In the genomic region with DNA sequence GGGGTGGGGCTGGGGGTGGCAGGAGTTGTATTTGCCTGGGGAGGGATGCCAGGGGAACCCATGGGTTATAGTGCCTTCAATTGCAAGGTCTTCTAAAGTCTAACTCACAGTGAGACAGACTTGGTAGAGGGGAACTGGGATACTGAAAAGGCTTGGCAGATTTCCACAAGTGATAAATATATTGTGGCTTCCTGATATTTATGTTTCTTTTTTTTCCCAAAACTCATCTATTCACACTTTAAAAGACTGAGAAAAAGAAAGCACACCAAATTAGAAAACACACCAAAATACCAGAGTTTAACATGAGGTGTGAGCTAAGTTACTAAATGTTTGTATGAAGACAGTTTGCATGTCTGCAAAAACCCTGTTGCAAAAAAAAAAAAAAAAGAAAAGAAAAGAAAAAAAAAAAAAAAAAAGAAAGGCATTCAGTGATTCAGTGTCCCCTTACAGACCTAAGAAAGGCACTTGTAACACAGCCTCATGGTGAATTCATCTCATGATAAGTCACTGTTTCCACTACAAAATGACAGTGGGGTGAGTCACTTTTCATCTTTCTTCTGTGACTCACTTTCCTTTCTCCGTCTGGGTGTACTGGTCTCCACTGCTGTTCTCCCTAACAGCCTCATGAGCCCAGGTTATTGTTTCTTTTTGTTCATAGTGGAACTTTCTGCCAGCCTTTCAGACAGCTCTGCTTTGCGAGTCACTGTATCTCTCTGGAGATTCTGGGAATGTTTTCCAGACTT, we compare ENCODE assay signal across 21 mouse cellular contexts. TPM values are rescaled to one million over a fixed set of nuclear protein-coding genes. Genes with fewer than 3 reads are reported as not detected.
A peak's percentile ranks its signal among the peaks of the same experiment; 100 is the strongest.
DNase-seq lines count a peak whose midpoint lies in the region; ATAC-seq lines count a peak whose summit lies in the region.
"Had no signal": no experiment of that assay in that cellular context is flagged by ENCODE, and none has a peak within 500 bp of the region (broad histone marks: within the 10 kb centered on the region; RNA-seq: fewer than 3 reads in every experiment).

No protein-coding gene starts in this region.

- no peaks in the 10 kb centered on the region for H3K9me3 ChIP-seq in hindbrain, embryonic 16.5 days (ENCODE audit: control insufficient read depth, low read length)
- no peaks in the 10 kb centered on the region for H3K9me3 ChIP-seq in hindbrain, embryonic 10.5 days
- H3K9me3 ChIP-seq in forebrain, embryonic 12.5 days = no peaks in the 10 kb centered on the region
- H3K9me3 ChIP-seq: embryonic facial prominence, embryonic 10.5 days; G1E; heart, embryonic 12.5 days; liver, embryonic 15.5 days had no signal

- H3K27me3 ChIP-seq in hindbrain, embryonic 16.5 days (replicated peaks; ENCODE audit: control insufficient read depth, insufficient read depth, low read length) = no peaks in the 10 kb centered on the region
- no peaks in the 10 kb centered on the region for H3K27me3 ChIP-seq in hindbrain, embryonic 10.5 days (ENCODE audit: insufficient read depth, poor library complexity, severe bottlenecking)
- H3K27me3 ChIP-seq in forebrain, embryonic 12.5 days = no peaks in the 10 kb centered on the region
- H3K27me3 ChIP-seq: heart, embryonic 12.5 days; liver, embryonic 15.5 days had no signal

- H3K36me3 ChIP-seq in hindbrain, embryonic 16.5 days (ENCODE audit: control insufficient read depth, insufficient read depth, low read length) = no peaks in the 10 kb centered on the region
- no peaks in the 10 kb centered on the region for H3K36me3 ChIP-seq in hindbrain, embryonic 10.5 days
- H3K36me3 ChIP-seq in forebrain, embryonic 12.5 days (replicated peaks) = no peaks in the 10 kb centered on the region
- H3K36me3 ChIP-seq: embryonic facial prominence, embryonic 10.5 days; G1E; heart, embryonic 12.5 days; liver, embryonic 15.5 days had no signal

- H3K9ac ChIP-seq in hindbrain, embryonic 16.5 days (ENCODE audit: low read depth, low read length) = no peak overlapping the region
- no peak overlapping the region for H3K9ac ChIP-seq in forebrain, embryonic 12.5 days
- H3K9ac ChIP-seq: heart, embryonic 12.5 days; liver, embryonic 15.5 days had no signal

- no peak for ATAC-seq in hindbrain, embryonic 16.5 days
- no peak for ATAC-seq in forebrain, embryonic 12.5 days (ENCODE audit: low FRiP score)

- H3K27ac ChIP-seq in hindbrain, embryonic 16.5 days (ENCODE audit: low read depth, low read length) = no peak overlapping the region
- H3K27ac ChIP-seq in hindbrain, embryonic 10.5 days = no peak overlapping the region
- H3K27ac ChIP-seq in forebrain, embryonic 12.5 days = no peak overlapping the region
- H3K27ac ChIP-seq: embryonic facial prominence, embryonic 10.5 days; liver, embryonic 15.5 days; stomach, postnatal 0 days had no signal

- no peak overlapping the region for H3K4me2 ChIP-seq in hindbrain, embryonic 16.5 days (ENCODE audit: low read length)
- no peak overlapping the region for H3K4me2 ChIP-seq in forebrain, embryonic 12.5 days
- H3K4me2 ChIP-seq: heart, embryonic 12.5 days; liver, embryonic 15.5 days had no signal

- H3K4me1 ChIP-seq in hindbrain, embryonic 16.5 days (ENCODE audit: control insufficient read depth, insufficient read depth, low read depth, low read length) = no peaks in the 10 kb centered on the region
- no peaks in the 10 kb centered on the region for H3K4me1 ChIP-seq in hindbrain, embryonic 10.5 days (replicated peaks)
- H3K4me1 ChIP-seq in forebrain, embryonic 12.5 days = no peaks in the 10 kb centered on the region
- H3K4me1 ChIP-seq: embryonic facial prominence, embryonic 10.5 days; liver, embryonic 15.5 days had no signal

- DNase-seq in adrenal gland, adult 2 months = peak; percentile 74
- DNase-seq in adrenal gland, postnatal 4 days (ENCODE audit: low spot score in 2 of 2) = no peak
- DNase-seq in right cerebral cortex, adult 18-20 months = peak; percentile 23
- no peak for DNase-seq in right cerebral cortex, postnatal 14 days
- peak; percentile 67 for DNase-seq in brain, adult 2 months (ENCODE audit: low read depth, low spot score)
- no peak for DNase-seq in hindbrain, embryonic 10.5 days (ENCODE audit: low spot score)
- DNase-seq: B cell, adult 2 months; cerebellum, adult 11-12 months; gastrocnemius, postnatal 25 days; kidney, adult 9 months; kidney, postnatal 4 days; lung, postnatal 14 days had no signal

- WGBS in hindbrain, embryonic 16.5 days = 46% methylated on average over 2 of the region's 2 CpGs
- WGBS in hindbrain, embryonic 10.5 days = 77% methylated on average over 2 of the region's 2 CpGs
- WGBS in forebrain, embryonic 12.5 days = 72% methylated on average over 2 of the region's 2 CpGs

- no peak overlapping the region for H3K4me3 ChIP-seq in hindbrain, embryonic 16.5 days (ENCODE audit: low read length)
- H3K4me3 ChIP-seq in hindbrain, embryonic 10.5 days = no peak overlapping the region
- H3K4me3 ChIP-seq in forebrain, embryonic 12.5 days (replicated peaks) = no peak overlapping the region
- H3K4me3 ChIP-seq: embryonic facial prominence, embryonic 10.5 days; erythroblast, embryonic 14.5 days; heart, embryonic 12.5 days; liver, embryonic 15.5 days had no signal

RNA-seq across cellular contexts. Expression of gene Tmem182, which starts 42.0 kb away (rescaled TPM):
- total RNA-seq in adrenal gland, adult 2 months (2021) = 1 to 10 TPM; 1.5 to 1.6 TPM
- 0.81 and 1.3 TPM in 2 replicates for polyA plus RNA-seq in adrenal gland, adult 2 months (2012; rRNA removed)
- 1 to 10 TPM; 2.9 to 4.5 TPM for total RNA-seq in adrenal gland, postnatal 4 days (2021)
- 0.11 and 0.71 TPM in 2 replicates for polyA plus RNA-seq in hindbrain, embryonic 16.5 days (2015; fragmentation: Nextera tagmentation; extraction: Ambion mirVana)
- not detected in 2 replicates for polyA plus RNA-seq in hindbrain, embryonic 10.5 days (2016; fragmentation: Nextera tagmentation; extraction: Ambion mirVana)
- polyA plus RNA-seq in forebrain, embryonic 12.5 days (2016; fragmentation: Nextera tagmentation; extraction: Ambion mirVana) = 0.11 and 0.12 TPM in 2 replicates
- total RNA-seq: hematopoietic stem cell, adult 5-6 weeks had no signal
- polyA plus RNA-seq: embryonic facial prominence, embryonic 10.5 days; erythroblast, embryonic 14.5 days; G1E had no signal

RNA-seq across cellular contexts. Expression of gene Mfsd9, which starts 56.9 kb away (rescaled TPM):
- 1 to 10 TPM; 2.4 to 5.2 TPM for total RNA-seq in adrenal gland, adult 2 months (2021)
- 2.6 and 3.9 TPM in 2 replicates for polyA plus RNA-seq in adrenal gland, adult 2 months (2012; rRNA removed)
- 1 to 10 TPM; 5.7 to 6.3 TPM for total RNA-seq in adrenal gland, postnatal 4 days (2021)
- 7.6 and 9.5 TPM in 2 replicates for polyA plus RNA-seq in hindbrain, embryonic 16.5 days (2015; fragmentation: Nextera tagmentation; extraction: Ambion mirVana)
- 3.1 and 3.3 TPM in 2 replicates for polyA plus RNA-seq in hindbrain, embryonic 10.5 days (2016; fragmentation: Nextera tagmentation; extraction: Ambion mirVana)
- 3.0 and 3.2 TPM in 2 replicates for polyA plus RNA-seq in forebrain, embryonic 12.5 days (2016; fragmentation: Nextera tagmentation; extraction: Ambion mirVana)

Comparison
In these comparisons a context has a peak if more than half of its experiments do, and no peak if none do; other contexts are left out.
1. DNase-seq: peak in adrenal gland, adult 2 months (single experiment), right cerebral cortex, adult 18-20 months (single experiment) and brain, adult 2 months (single experiment); none in adrenal gland, postnatal 4 days (0 of 2), right cerebral cortex, postnatal 14 days (single experiment) and hindbrain, embryonic 10.5 days (single experiment).